In the genomic region with DNA sequence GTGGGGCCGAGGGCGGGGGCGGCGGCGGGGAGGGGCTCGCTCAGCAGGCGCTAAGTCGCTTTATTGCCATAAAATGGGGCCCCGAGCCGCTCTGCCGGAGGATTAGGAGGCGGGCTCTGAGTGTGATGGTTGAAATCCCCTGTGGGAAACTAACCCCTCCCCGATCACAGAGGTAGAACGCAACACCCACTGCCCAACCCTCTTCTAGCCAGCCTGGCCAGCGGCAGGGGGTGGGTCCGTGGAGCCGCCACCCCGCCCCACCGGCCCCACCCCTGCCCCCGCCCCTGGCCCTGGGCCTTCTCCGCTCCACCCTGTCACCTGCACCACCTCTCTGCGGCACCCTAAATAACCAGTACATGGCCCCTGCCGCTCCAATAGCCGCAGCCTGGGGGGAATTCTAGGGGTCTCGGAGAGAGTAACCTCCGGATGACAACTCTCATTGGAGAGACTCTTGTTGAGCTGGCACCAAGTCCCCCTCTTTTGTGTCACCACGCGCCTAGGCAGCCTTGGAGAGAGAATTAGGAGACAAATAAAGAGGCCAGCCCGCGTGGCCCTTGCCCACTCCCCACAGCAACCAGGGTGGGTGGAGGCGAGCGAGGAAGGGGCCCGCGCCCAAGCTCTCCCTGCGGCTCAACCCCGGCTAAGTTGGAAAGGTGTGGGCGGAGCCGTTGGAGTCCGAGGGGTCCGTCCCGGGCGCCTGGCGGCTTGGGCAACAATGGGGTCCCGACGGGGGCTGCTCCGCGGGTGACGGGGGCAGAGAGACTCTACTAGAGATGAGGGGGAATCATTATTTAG, we compare ENCODE assay signal across 8 mouse cellular contexts. TPM values are rescaled to one million over a fixed set of nuclear protein-coding genes. Genes with fewer than 3 reads are reported as not detected.
DNase-seq lines count a peak whose midpoint lies in the region; ATAC-seq lines count a peak whose summit lies in the region.

No protein-coding gene starts in this region.

- peaks cover 34% of the 10 kb centered on the region for H3K4me1 ChIP-seq in hindbrain, embryonic 13.5 days (replicated peaks)

- H3K9ac ChIP-seq in hindbrain, embryonic 13.5 days: peak overlapping the region; percentile 89

- H3K27ac ChIP-seq in hindbrain, embryonic 13.5 days: peak overlapping the region; percentile 97

- H3K27me3 ChIP-seq in hindbrain, embryonic 13.5 days: no peaks in the 10 kb centered on the region

- H3K4me2 ChIP-seq in hindbrain, embryonic 13.5 days: peak overlapping the region; percentile 92

- DNase-seq in R1 (ENCODE audit: low read depth, low spot score): peak; percentile 99
- peak; percentile 66 to 75 for DNase-seq in cerebellum, postnatal 14 days
- peak; percentile 56 to 62 for DNase-seq in frontal cortex, postnatal 36 days (ENCODE audit: low spot score in 2 of 2)
- peak; percentile 56 to 67 for DNase-seq in layer of hippocampus, postnatal 36 days
- peak; percentile 58 for DNase-seq in lung, postnatal 14 days
- DNase-seq in ovary, postnatal 36 days (ENCODE audit: low spot score): peak; percentile 59
- peak; percentile 35 for DNase-seq in thymus, postnatal 14 days

- ATAC-seq in hindbrain, embryonic 13.5 days (ENCODE audit: low FRiP score): peak; percentile 88

- peaks cover under 1% of the 10 kb centered on the region; the same call in 1 of the 2 replicates for H3K9me3 ChIP-seq in hindbrain, embryonic 13.5 days

- under 1% methylated on average over 48 of the region's 48 CpGs for WGBS in hindbrain, embryonic 13.5 days

- H3K36me3 ChIP-seq in hindbrain, embryonic 13.5 days: no peaks in the 10 kb centered on the region

- peak overlapping the region; percentile 69 for H3K4me3 ChIP-seq in hindbrain, embryonic 13.5 days

RNA-seq across cellular contexts. Expression of a gene that starts 0.6 kb away (rescaled TPM):
- 42.8 and 49.0 TPM in 2 replicates for polyA plus RNA-seq in hindbrain, embryonic 13.5 days (2015; fragmentation: Nextera tagmentation; extraction: Ambion mirVana)
- total RNA-seq in layer of hippocampus, postnatal 36 days (2021): 10 to 100 TPM; 36.6 to 39.2 TPM

Comparison
In these comparisons a context has a peak if more than half of its experiments do, and no peak if none do; other contexts are left out.
1. Peak in every context shown above with its lines: DNase-seq, ATAC-seq, H3K4me3 ChIP-seq and H3K27ac ChIP-seq.
2. DNase-seq: peak in every context shown above with its lines; median percentile 99 in R1; 70 in cerebellum, postnatal 14 days; 62 in layer of hippocampus, postnatal 36 days; 59 in frontal cortex, postnatal 36 days; 59 in ovary, postnatal 36 days; 58 in lung, postnatal 14 days; 35 in thymus, postnatal 14 days.